Mouse (Mus musculus) frontal cortex, adult (tissue): ENCODE results near the gene F2rl1.
A peak's percentile ranks its signal among the peaks of the same experiment; 100 is the strongest.

Source experiments
- ATAC-seq: cut with Nextera tagmentation; 2 replicates; pipeline ENCODE4 v1.9.2; 2017; ENCODE audit warnings: mild to moderate bottlenecking, moderate library complexity, mixed read lengths; ENCODE audit not compliant: low TSS enrichment

F2rl1 gene

GRCm38 (mm10) chr13:95524674-95525491, at the start of gene F2rl1:
Gene F2rl1 (minus strand): TSS chr13:95525227.
- ATAC-seq = no peak

GRCm38 (mm10) chr13:95570877-95571276, 45.9 kb upstream of the F2rl1 start:
- ATAC-seq = no peak

GRCm38 (mm10) chr13:95569326-95569725, 44.3 kb upstream of the F2rl1 start:
- ATAC-seq = no peak

- ATAC-seq = no peak
Observed at GRCm38 (mm10) chr13:95568336-95568735, 43.3 kb upstream of the F2rl1 start.

- no peak for ATAC-seq
Observed at GRCm38 (mm10) chr13:95566841-95567551, 42.0 kb upstream of the F2rl1 start.

- peak; percentile 95 for ATAC-seq
Observed at GRCm38 (mm10) chr13:95563693-95564092, 38.7 kb upstream of the F2rl1 start.

GRCm38 (mm10) chr13:95563066-95563610, 38.1 kb upstream of the F2rl1 start:
- ATAC-seq = 0 out of 2 replicates have a peak, but pooled peaks have one; percentile 50

GRCm38 (mm10) chr13:95557326-95557725, 32.3 kb upstream of the F2rl1 start:
- no peak for ATAC-seq

- ATAC-seq = no peak
Observed at GRCm38 (mm10) chr13:95553885-95554492, 29.0 kb upstream of the F2rl1 start.

GRCm38 (mm10) chr13:95550636-95551370, 25.8 kb upstream of the F2rl1 start:
- no peak for ATAC-seq

GRCm38 (mm10) chr13:95549421-95549820, 24.4 kb upstream of the F2rl1 start:
- no peak for ATAC-seq

GRCm38 (mm10) chr13:95548856-95549255, 23.8 kb upstream of the F2rl1 start:
- ATAC-seq = peak; percentile 55

GRCm38 (mm10) chr13:95548291-95548789, 23.3 kb upstream of the F2rl1 start:
- ATAC-seq = no peak

GRCm38 (mm10) chr13:95547090-95547611, 22.1 kb upstream of the F2rl1 start:
- no peak for ATAC-seq

GRCm38 (mm10) chr13:95546251-95546650, 21.2 kb upstream of the F2rl1 start:
- no peak for ATAC-seq

GRCm38 (mm10) chr13:95545729-95546186, 20.7 kb upstream of the F2rl1 start:
- no peak for ATAC-seq

GRCm38 (mm10) chr13:95538021-95538420, 13.0 kb upstream of the F2rl1 start:
- no peak for ATAC-seq

GRCm38 (mm10) chr13:95536117-95536493, 11.1 kb upstream of the F2rl1 start:
- no peak for ATAC-seq

GRCm38 (mm10) chr13:95535461-95536116, 10.6 kb upstream of the F2rl1 start:
- ATAC-seq = no peak

- ATAC-seq = no peak
Observed at GRCm38 (mm10) chr13:95535026-95535425, 10.0 kb upstream of the F2rl1 start.
